Mouse (Mus musculus) G1E-ER4 (cell line): ENCODE results near the gene Atg4a. TPM values are rescaled to one million over a fixed set of nuclear protein-coding genes. Genes with fewer than 3 reads are reported as not detected.

ENCODE experiments used
- GATA1 ChIP-seq: IDR thresholded peaks from one replicate; pipeline ENCODE4 v1.8.0; 2012; ENCODE audit warnings: low read length, inconsistent platforms
- polyA plus RNA-seq: library from polyadenylated mRNA; stranded (reverse); fragments of >175 nt; gene quantifications from 2 replicates; pipeline ENCODE4 v1.2.3, GENCODE M21; 2012

Gene Atg4a
- polyA plus RNA-seq, 1 experiment: 0.39 TPM

- TF ChIP-seq GATA1: no peak
Observed at GRCm38 (mm10) chrX:141149705-141150104, 193.0 kb downstream of the Atg4a start.

DNA sequence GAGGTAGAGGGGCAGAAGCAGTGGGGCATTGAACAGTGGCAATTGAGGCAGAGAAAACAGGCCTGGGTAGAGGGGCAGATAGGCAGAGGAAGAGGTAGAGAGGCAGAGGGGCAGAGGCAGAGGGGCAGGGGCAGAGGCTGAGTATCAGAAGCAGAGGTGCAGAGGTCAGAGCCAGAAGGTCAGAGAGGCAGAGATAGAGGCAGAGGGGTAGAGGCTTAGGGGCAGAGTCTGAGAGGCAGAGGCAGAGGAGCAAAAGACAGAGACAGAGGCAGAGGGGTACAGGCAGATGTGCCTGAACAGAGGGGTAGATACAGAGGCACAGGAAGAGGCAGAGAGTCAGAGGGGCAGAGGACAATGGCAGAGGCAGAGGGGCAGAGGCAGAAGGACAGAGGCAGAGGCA lies 193.6 kb downstream of the Atg4a start:
- TF ChIP-seq GATA1: no peak

DNA sequence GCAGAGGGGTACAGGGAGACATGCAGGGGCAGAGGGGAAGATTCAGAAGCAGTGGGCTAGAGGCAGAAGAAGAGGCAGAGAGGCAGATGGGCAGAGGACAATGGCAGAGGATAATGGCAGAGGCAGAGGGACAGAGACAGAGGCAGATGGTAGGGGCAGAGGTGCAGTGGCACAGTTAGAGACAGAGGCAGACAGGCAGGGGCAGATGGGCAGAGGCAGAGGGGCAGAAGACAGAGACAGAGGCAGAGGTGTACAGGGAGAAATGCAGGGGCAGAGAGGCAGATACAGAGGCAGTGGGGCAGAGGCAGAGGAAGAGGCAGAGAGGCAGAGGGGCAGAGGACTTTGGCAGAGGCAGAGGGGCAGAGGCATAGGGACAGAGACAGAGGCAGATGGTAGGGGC lies 194.5 kb downstream of the Atg4a start:
- TF ChIP-seq GATA1: no peak

DNA sequence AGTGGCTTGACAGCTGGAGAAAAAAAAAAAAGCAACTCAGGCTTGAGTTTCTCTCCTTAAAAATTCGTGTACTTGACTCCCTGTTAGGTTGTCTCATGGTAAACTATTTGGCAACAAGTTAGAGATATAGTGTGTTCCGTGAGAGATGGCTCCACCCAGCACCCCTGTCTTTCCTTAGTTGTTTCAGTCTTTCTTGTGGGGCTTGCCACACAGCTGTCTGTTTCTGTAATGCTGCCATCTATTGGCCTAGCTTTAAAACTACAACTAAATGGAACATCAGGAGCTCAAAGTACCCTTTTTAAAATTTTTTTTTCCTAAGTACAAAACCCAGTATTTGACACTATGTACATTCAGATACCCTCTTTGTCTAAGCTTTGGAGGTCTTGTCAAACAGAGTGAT lies 200.0 kb downstream of the Atg4a start:
- no peak for TF ChIP-seq GATA1

GRCm38 (mm10) chrX:141157626-141158025 lies 200.9 kb downstream of the Atg4a start:
- TF ChIP-seq GATA1: no peak

DNA sequence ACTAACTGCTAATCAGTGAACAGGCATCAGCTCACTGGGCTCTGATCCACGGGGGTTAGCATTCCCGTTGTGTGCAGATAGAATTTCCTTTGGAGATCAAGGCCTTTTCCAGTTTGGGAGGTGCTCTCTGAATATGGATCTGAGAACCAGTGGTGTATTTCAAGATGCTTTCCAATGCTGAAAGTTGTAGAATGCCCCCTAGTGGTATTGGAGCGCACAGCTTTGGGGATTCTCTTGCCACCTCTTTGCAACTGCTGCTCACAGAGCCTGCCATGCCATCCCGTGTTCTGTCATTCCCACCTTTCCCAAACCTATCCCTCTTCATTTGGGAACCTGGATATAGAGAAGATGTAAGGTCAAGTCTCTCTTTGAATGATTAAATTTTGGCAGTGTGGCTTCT lies 201.5 kb downstream of the Atg4a start:
- TF ChIP-seq GATA1: no peak

- no peak for TF ChIP-seq GATA1
Observed at GRCm38 (mm10) chrX:141160371-141160770, 203.7 kb downstream of the Atg4a start.

DNA sequence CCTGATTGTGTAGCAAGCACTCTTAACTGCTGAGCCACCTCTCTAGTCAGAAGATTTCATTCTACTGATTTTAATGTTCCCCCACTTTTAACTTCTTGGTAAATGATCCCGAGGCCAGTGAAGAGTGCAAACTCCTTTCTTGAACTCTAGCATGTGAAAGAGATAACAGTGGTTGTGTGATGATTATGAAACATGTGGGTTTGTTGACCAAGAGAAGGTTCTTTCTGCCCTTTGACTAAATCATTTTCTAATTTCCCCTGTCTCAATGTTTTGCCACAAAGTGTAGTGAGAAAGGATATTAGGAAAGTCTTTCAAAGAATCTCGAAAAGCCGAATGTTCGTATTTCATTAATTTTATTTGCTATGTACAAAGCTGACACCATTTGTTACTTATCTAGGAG lies 208.4 kb downstream of the Atg4a start:
- no peak for TF ChIP-seq GATA1

- TF ChIP-seq GATA1: no peak
Observed at GRCm38 (mm10) chrX:141175353-141175752, 218.6 kb downstream of the Atg4a start.

- TF ChIP-seq GATA1: no peak
Observed at GRCm38 (mm10) chrX:141195036-141195435, 238.3 kb downstream of the Atg4a start.

DNA sequence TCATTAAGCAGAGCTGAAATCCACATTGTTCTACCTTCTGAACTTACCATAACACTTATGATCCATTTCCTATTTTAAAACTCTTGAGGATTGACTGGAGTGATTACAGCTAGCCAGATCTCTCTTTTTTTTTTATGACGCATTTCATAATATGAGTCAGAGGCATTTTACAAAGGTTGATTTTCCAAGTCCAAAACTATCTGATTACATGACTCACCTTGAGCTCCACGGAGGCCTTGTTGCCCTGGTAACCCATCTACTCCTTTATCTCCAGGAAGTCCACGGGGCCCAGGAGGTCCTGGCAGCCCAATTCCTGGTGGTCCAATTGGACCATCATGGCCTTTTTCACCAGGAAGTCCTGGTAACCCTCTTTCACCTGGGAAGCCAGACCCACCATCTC lies 242.3 kb downstream of the Atg4a start:
- TF ChIP-seq GATA1: no peak

GRCm38 (mm10) chrX:141212802-141213201 lies 256.1 kb downstream of the Atg4a start:
- TF ChIP-seq GATA1: no peak

Other genes starting within 250 kb of the Atg4a start
- not detected in 2 replicates for gene Tex13b, start 143.5 kb upstream of the Atg4a start, polyA plus RNA-seq
- not detected in 2 replicates for gene Vsig1, start 49.3 kb upstream of the Atg4a start, polyA plus RNA-seq
- 1.2 and 1.9 TPM in 2 replicates for gene Psmd10, start 179 bp upstream of the Atg4a start, polyA plus RNA-seq